Mouse (Mus musculus) limb, embryonic 13.5 days (tissue): ENCODE data around the gene Ipo11. TPM values are rescaled to one million over a fixed set of nuclear protein-coding genes. Genes with fewer than 3 reads are reported as not detected.
A peak's percentile ranks its signal among the peaks of the same experiment; 100 is the strongest.
"Not testable (repeated sequence)": the region's sequence is repeated elsewhere in the genome, so short reads cannot be mapped to it uniquely, and the experiment has no call there.

ENCODE experiments used
- ATAC-seq: fragments of 200-750 bp; cut with Nextera tagmentation; 2 replicates; pipeline ENCODE4 v1.8.0; 2017; ENCODE audit warnings: low read depth, moderate number of reproducible peaks, moderate TSS enrichment; ENCODE audit not compliant: low FRiP score
- H3K27ac ChIP-seq: fragments of 300-500 bp; sonication (generic); 2 replicates; pipeline ENCODE4 v1.5.1; 2015; ENCODE audit warnings: inconsistent platforms, mild to moderate bottlenecking, moderate library complexity
- H3K27me3 ChIP-seq: fragments of 300-500 bp; sonication (generic); 2 replicates; pipeline ENCODE4 v1.6.1; 2015; ENCODE audit warnings: mild to moderate bottlenecking, inconsistent platforms
- H3K36me3 ChIP-seq: fragments of 300-500 bp; sonication (generic); 2 replicates; pipeline ENCODE4 v1.6.1; 2015; ENCODE audit warnings: inconsistent platforms, mild to moderate bottlenecking, moderate library complexity
- H3K4me1 ChIP-seq: fragments of 300-500 bp; sonication (generic); 2 replicates; pipeline ENCODE4 v1.6.1; 2015; ENCODE audit warnings: inconsistent platforms
- H3K4me2 ChIP-seq: fragments of 300-500 bp; sonication (generic); replicated peaks from 2 replicates; pipeline ENCODE4 v1.6.1; 2015; ENCODE audit warnings: inconsistent platforms, mild to moderate bottlenecking, moderate library complexity
- H3K4me3 ChIP-seq: fragments of 300-500 bp; sonication (generic); 2 replicates; pipeline ENCODE4 v1.5.1; 2015; ENCODE audit warnings: moderate library complexity, mild to moderate bottlenecking, inconsistent platforms
- H3K9ac ChIP-seq: fragments of 300-500 bp; sonication (generic); 2 replicates; pipeline ENCODE4 v1.6.1; 2015; ENCODE audit warnings: mild to moderate bottlenecking, inconsistent platforms
- H3K9me3 ChIP-seq: fragments of 300-500 bp; sonication (generic); 2 replicates; pipeline ENCODE4 v1.6.1; 2016; ENCODE audit warnings: inconsistent platforms
- WGBS: fragments of 180-500 bp; shearing (Covaris S2); methylation state at CpG from one replicate; pipeline ENCODE4 v1.1.7; 2015; 5-methylcytosine and 5-hydroxymethylcytosine counted together
- polyA plus RNA-seq: library from polyadenylated mRNA; unstranded; fragments of >200 nt; fragmentation: Nextera tagmentation; extraction: Ambion mirVana; gene quantifications from 2 replicates; pipeline ENCODE4 v1.2.1, GENCODE M21; 2015

Ipo11 gene
- polyA plus RNA-seq, 1 experiment from 2014 or later, result 46.3 TPM

- Histone ChIP-seq H3K9ac (peak overlapping the region; percentile 90), H3K36me3 (no peaks in the 10 kb centered on the region), H3K27ac (no peak overlapping the region), H3K4me3 (peak overlapping the region; percentile 98), H3K9me3 (no peaks in the 10 kb centered on the region), H3K4me2 (peak overlapping the region; percentile 71), H3K27me3 (no peaks in the 10 kb centered on the region), H3K4me1 (peaks cover 7% of the 10 kb centered on the region)
- 25% methylated on average over 7 of the region's 7 CpGs for WGBS
- ATAC-seq, result no peak
Measured at GRCm38 (mm10) chr13:106937138-106937472, 347 bp upstream of the Ipo11 start.

- H3K4me2 ChIP-seq, result peak overlapping the region; percentile 71
- no peaks in the 10 kb centered on the region for H3K27me3 ChIP-seq
- H3K36me3 ChIP-seq, result no peaks in the 10 kb centered on the region
- H3K27ac ChIP-seq, result no peak overlapping the region
- no peaks in the 10 kb centered on the region for H3K9me3 ChIP-seq
- peak overlapping the region; percentile 98 for H3K4me3 ChIP-seq
- peak overlapping the region; percentile 90 for H3K9ac ChIP-seq
- 7% methylated on average over 9 of the region's 9 CpGs for WGBS
- H3K4me1 ChIP-seq, result peaks cover 7% of the 10 kb centered on the region
- ATAC-seq, result no peak
Measured at GRCm38 (mm10) chr13:106935871-106936255, 895 bp downstream of the Ipo11 start.

- Histone ChIP-seq H3K27ac (no peak overlapping the region), H3K9me3 (peaks cover 10% of the 10 kb centered on the region), H3K9ac (no peak overlapping the region), H3K27me3 (no peaks in the 10 kb centered on the region), H3K36me3 (peaks cover 19% of the 10 kb centered on the region), H3K4me1 (no peaks in the 10 kb centered on the region), H3K4me2 (no peak overlapping the region), H3K4me3 (no peak overlapping the region)
- 89% methylated on average over 2 of the region's 2 CpGs for WGBS
- ATAC-seq, result no peak
Measured at GRCm38 (mm10) chr13:106929201-106929600, 7.6 kb downstream of the Ipo11 start.

- Histone ChIP-seq H3K4me2 (no peak overlapping the region), H3K27me3 (no peaks in the 10 kb centered on the region), H3K9ac (no peak overlapping the region), H3K4me1 (no peaks in the 10 kb centered on the region), H3K27ac (no peak overlapping the region), H3K4me3 (no peak overlapping the region), H3K9me3 (peaks cover 10% of the 10 kb centered on the region), H3K36me3 (peaks cover 20% of the 10 kb centered on the region)
- no peak for ATAC-seq
- 93% methylated on average over 4 of the region's 4 CpGs for WGBS
Measured at GRCm38 (mm10) chr13:106928296-106928695, 8.5 kb downstream of the Ipo11 start.

GRCm38 (mm10) chr13:106925921-106926320 lies 10.8 kb downstream of the Ipo11 start:
- not testable (repeated sequence) for H3K4me1 ChIP-seq, ATAC-seq, H3K9ac ChIP-seq, H3K4me3 ChIP-seq, H3K27me3 ChIP-seq, H3K27ac ChIP-seq, H3K9me3 ChIP-seq, H3K4me2 ChIP-seq
- WGBS, result 90% methylated on average over 3 of the region's 3 CpGs
- peaks cover 39% of the 10 kb centered on the region for H3K36me3 ChIP-seq

- no peak for ATAC-seq
- H3K9ac ChIP-seq, result no peak overlapping the region
- no peak overlapping the region for H3K27ac ChIP-seq
- H3K4me2 ChIP-seq, result no peak overlapping the region
- H3K9me3 ChIP-seq, result no peaks in the 10 kb centered on the region
- no peak overlapping the region for H3K4me3 ChIP-seq
- no peaks in the 10 kb centered on the region for H3K4me1 ChIP-seq
- peaks cover 34% of the 10 kb centered on the region for H3K36me3 ChIP-seq
- H3K27me3 ChIP-seq, result no peaks in the 10 kb centered on the region
- WGBS, result 91% methylated on average over 7 of the region's 7 CpGs
Measured at GRCm38 (mm10) chr13:106918322-106919050, 18.3 kb downstream of the Ipo11 start.

GRCm38 (mm10) chr13:106913125-106913736 lies 23.5 kb downstream of the Ipo11 start:
- H3K36me3 ChIP-seq, result peaks cover 22% of the 10 kb centered on the region
- no peaks in the 10 kb centered on the region for H3K9me3 ChIP-seq
- no peak overlapping the region for H3K9ac ChIP-seq
- ATAC-seq, result no peak
- no peak overlapping the region for H3K4me2 ChIP-seq
- no peaks in the 10 kb centered on the region for H3K27me3 ChIP-seq
- no peaks in the 10 kb centered on the region for H3K4me1 ChIP-seq
- 36% methylated on average over 3 of the region's 3 CpGs for WGBS
- H3K4me3 ChIP-seq, result no peak overlapping the region
- H3K27ac ChIP-seq, result no peak overlapping the region

- peaks cover 46% of the 10 kb centered on the region for H3K36me3 ChIP-seq
- no peak for ATAC-seq
- no peak overlapping the region for H3K4me3 ChIP-seq
- WGBS, result 95% methylated on average over 10 of the region's 10 CpGs
- no peaks in the 10 kb centered on the region for H3K27me3 ChIP-seq
- no peak overlapping the region for H3K27ac ChIP-seq
- no peak overlapping the region for H3K4me2 ChIP-seq
- H3K9me3 ChIP-seq, result no peaks in the 10 kb centered on the region
- no peak overlapping the region for H3K9ac ChIP-seq
- H3K4me1 ChIP-seq, result no peaks in the 10 kb centered on the region
Measured at GRCm38 (mm10) chr13:106910096-106910495, 26.7 kb downstream of the Ipo11 start.

- no peaks in the 10 kb centered on the region for H3K27me3 ChIP-seq
- H3K9ac ChIP-seq, result no peak overlapping the region
- no peak overlapping the region for H3K27ac ChIP-seq
- H3K4me2 ChIP-seq, result no peak overlapping the region
- H3K4me3 ChIP-seq, result no peak overlapping the region
- 95% methylated on average over 4 of the region's 4 CpGs for WGBS
- no peaks in the 10 kb centered on the region for H3K4me1 ChIP-seq
- peaks cover 46% of the 10 kb centered on the region for H3K36me3 ChIP-seq
- no peaks in the 10 kb centered on the region for H3K9me3 ChIP-seq
- no peak for ATAC-seq
Measured at GRCm38 (mm10) chr13:106907273-106907672, 29.5 kb downstream of the Ipo11 start.

- 83% methylated on average over 6 of the region's 6 CpGs for whole genome bisulfite sequencing
- H3K36me3 ChIP-seq, result peaks cover 48% of the 10 kb centered on the region
- ATAC-seq, H3K4me1 ChIP-seq, H3K9ac ChIP-seq, H3K27me3 ChIP-seq, H3K4me3 ChIP-seq, H3K9me3 ChIP-seq, H3K27ac ChIP-seq, H3K4me2 ChIP-seq: not testable (repeated sequence)
Measured at GRCm38 (mm10) chr13:106905154-106905553, 31.6 kb downstream of the Ipo11 start.

GRCm38 (mm10) chr13:106904637-106905036 lies 32.1 kb downstream of the Ipo11 start:
- Histone ChIP-seq H3K27ac (no peak overlapping the region), H3K4me2 (no peak overlapping the region), H3K4me1 (no peaks in the 10 kb centered on the region), H3K9me3 (no peaks in the 10 kb centered on the region), H3K27me3 (no peaks in the 10 kb centered on the region), H3K9ac (no peak overlapping the region), H3K4me3 (no peak overlapping the region), H3K36me3 (peaks cover 48% of the 10 kb centered on the region)
- WGBS, result 75% methylated on average over 3 of the region's 3 CpGs
- no peak for ATAC-seq

GRCm38 (mm10) chr13:106894284-106894683 lies 42.5 kb downstream of the Ipo11 start:
- H3K4me2 ChIP-seq, result no peak overlapping the region
- H3K27ac ChIP-seq, result no peak overlapping the region
- H3K9ac ChIP-seq, result no peak overlapping the region
- 92% methylated on average over 2 of the region's 2 CpGs for WGBS
- H3K27me3 ChIP-seq, result no peaks in the 10 kb centered on the region
- H3K4me1 ChIP-seq, result no peaks in the 10 kb centered on the region
- no peaks in the 10 kb centered on the region for H3K9me3 ChIP-seq
- H3K4me3 ChIP-seq, result no peak overlapping the region
- H3K36me3 ChIP-seq, result peaks cover 44% of the 10 kb centered on the region
- ATAC-seq, result no peak

GRCm38 (mm10) chr13:106893701-106894100 lies 43.1 kb downstream of the Ipo11 start:
- Histone ChIP-seq H3K9me3 (no peaks in the 10 kb centered on the region), H3K9ac (no peak overlapping the region), H3K4me2 (no peak overlapping the region), H3K4me1 (no peaks in the 10 kb centered on the region), H3K4me3 (no peak overlapping the region), H3K36me3 (peaks cover 43% of the 10 kb centered on the region), H3K27ac (no peak overlapping the region), H3K27me3 (no peaks in the 10 kb centered on the region)
- no peak for ATAC-seq
- WGBS, result 93% methylated on average over 5 of the region's 5 CpGs
